In genomic region chr5:121009811-121010569, GRCm38 (mm10) we compare ENCODE assay signal across 12 mouse cellular contexts. TPM values are rescaled to one million over a fixed set of nuclear protein-coding genes. Genes with fewer than 3 reads are reported as not detected.
DNase-seq lines count a peak whose midpoint lies in the region; ATAC-seq and TF ChIP-seq lines count a peak whose summit lies in the region.
"Had no signal": no experiment of that assay in that cellular context is flagged by ENCODE, and none has a peak within 500 bp of the region (broad histone marks: within the 10 kb centered on the region; RNA-seq: fewer than 3 reads in every experiment).

Gene Rph3a (minus strand): TSS chr5:121010092.

- H3K4me1 ChIP-seq in forebrain, embryonic 13.5 days = peaks cover 39% of the 10 kb centered on the region
- peaks cover 8% of the 10 kb centered on the region; the same call in 1 of the 2 replicates for H3K4me1 ChIP-seq in midbrain, postnatal 0 days (ENCODE audit: insufficient read depth, low read length)
- H3K4me1 ChIP-seq: embryonic facial prominence, embryonic 15.5 days had no signal

- H3K4me2 ChIP-seq in forebrain, embryonic 13.5 days = peak within 1 kb of the TSS; percentile 58
- H3K4me2 ChIP-seq in midbrain, postnatal 0 days (ENCODE audit: low read depth, low read length, poor library complexity, severe bottlenecking) = peak within 1 kb of the TSS; percentile 72
- H3K4me2 ChIP-seq: embryonic facial prominence, embryonic 15.5 days had no signal

- H3K36me3 ChIP-seq in forebrain, embryonic 13.5 days (ENCODE audit: poor library complexity, severe bottlenecking) = no peaks in the 10 kb centered on the region
- no peaks in the 10 kb centered on the region for H3K36me3 ChIP-seq in midbrain, postnatal 0 days (ENCODE audit: insufficient read depth, low read length)
- H3K36me3 ChIP-seq: embryonic facial prominence, embryonic 15.5 days had no signal

- peak within 1 kb of the TSS; percentile 50 for H3K9ac ChIP-seq in forebrain, embryonic 13.5 days
- H3K9ac ChIP-seq in midbrain, postnatal 0 days (replicated peaks; ENCODE audit: low read length, poor library complexity, severe bottlenecking) = peak within 1 kb of the TSS; percentile 57
- H3K9ac ChIP-seq: embryonic facial prominence, embryonic 15.5 days had no signal

- no peak; the same call in 1 of the 2 replicates for ATAC-seq in forebrain, embryonic 13.5 days
- ATAC-seq in midbrain, postnatal 0 days (ENCODE audit: low FRiP score) = no peak

- peaks cover 30% of the 10 kb centered on the region for H3K27me3 ChIP-seq in forebrain, embryonic 13.5 days
- no peaks in the 10 kb centered on the region for H3K27me3 ChIP-seq in midbrain, postnatal 0 days (ENCODE audit: insufficient read depth, low read length)

- H3K27ac ChIP-seq in layer of hippocampus, adult 2 months = peak within 1 kb of the TSS; percentile 90
- H3K27ac ChIP-seq in forebrain, embryonic 13.5 days = peak within 1 kb of the TSS; percentile 68
- H3K27ac ChIP-seq in midbrain, postnatal 0 days (ENCODE audit: low read depth, low read length) = peak within 1 kb of the TSS; percentile 62
- H3K27ac ChIP-seq: embryonic facial prominence, embryonic 15.5 days; heart, adult 2 months; macrophage had no signal

- peak; percentile 25 for TF ChIP-seq CTCF in layer of hippocampus, adult 2 months (conservative IDR thresholded peaks at IDR 0.05)
- TF ChIP-seq CTCF in midbrain, postnatal 0 days (IDR thresholded peaks at IDR 0.05) = peak; percentile 57

- H3K9me3 ChIP-seq in forebrain, embryonic 13.5 days (replicated peaks) = no peaks in the 10 kb centered on the region
- H3K9me3 ChIP-seq in midbrain, postnatal 0 days (ENCODE audit: low read length) = no peaks in the 10 kb centered on the region
- H3K9me3 ChIP-seq: embryonic facial prominence, embryonic 15.5 days had no signal

- H3K4me3 ChIP-seq in layer of hippocampus, adult 2 months = peak within 1 kb of the TSS; percentile 60
- peak within 1 kb of the TSS; percentile 33 for H3K4me3 ChIP-seq in forebrain, embryonic 13.5 days
- peak within 1 kb of the TSS; percentile 46 for H3K4me3 ChIP-seq in midbrain, postnatal 0 days (ENCODE audit: low read depth, low read length)
- H3K4me3 ChIP-seq: embryonic facial prominence, embryonic 15.5 days; heart, adult 2 months had no signal

- DNase-seq in layer of hippocampus, adult 2 months (ENCODE audit: low spot score in 2 of 2) = no peak
- no peak for DNase-seq in layer of hippocampus, adult 9-10 months (ENCODE audit: low spot score)
- peak in 1 of 2 experiments; percentile 34 for DNase-seq in layer of hippocampus, postnatal 14 days (ENCODE audit: low spot score in 2 of 2)
- DNase-seq in midbrain, postnatal 0 days (ENCODE audit: low spot score) = peak; percentile 57
- no peak for DNase-seq in thymus, postnatal 10 days (ENCODE audit: low spot score in 2 of 2)
- DNase-seq in right cerebral cortex, postnatal 4 days = no peak
- no peak for DNase-seq in spleen, postnatal 36 days (ENCODE audit: low spot score in 2 of 2)
- DNase-seq: kidney, adult 11 months had no signal

- 59% methylated on average over 12 of the region's 12 CpGs for WGBS in forebrain, embryonic 13.5 days
- 45% methylated on average over 12 of the region's 12 CpGs for WGBS in midbrain, postnatal 0 days

RNA-seq across cellular contexts. Expression of gene Rph3a, which starts in this region (rescaled TPM):
- total RNA-seq in layer of hippocampus, adult 2 months (2021) = 100 to 1,000 TPM; 226 to 235 TPM
- 7.7 and 8.9 TPM in 2 replicates for polyA plus RNA-seq in forebrain, embryonic 13.5 days (2015; fragmentation: Nextera tagmentation; extraction: Ambion mirVana)
- total RNA-seq in layer of hippocampus, postnatal 14 days (2021) = 100 to 1,000 TPM; 178 TPM
- 43.6 and 44.6 TPM in 2 replicates for total RNA-seq in midbrain, postnatal 0 days (2014; rRNA removed)
- 33.3 and 35.5 TPM in 2 replicates for polyA plus RNA-seq in midbrain, postnatal 0 days (2015; fragmentation: Nextera tagmentation; extraction: Ambion mirVana)
- total RNA-seq: heart, adult 2 months had no signal
- polyA plus RNA-seq: heart, adult 2 months; macrophage had no signal
